Comparison of ENCODE assay signal across 11 mouse cellular contexts in the genomic region with DNA sequence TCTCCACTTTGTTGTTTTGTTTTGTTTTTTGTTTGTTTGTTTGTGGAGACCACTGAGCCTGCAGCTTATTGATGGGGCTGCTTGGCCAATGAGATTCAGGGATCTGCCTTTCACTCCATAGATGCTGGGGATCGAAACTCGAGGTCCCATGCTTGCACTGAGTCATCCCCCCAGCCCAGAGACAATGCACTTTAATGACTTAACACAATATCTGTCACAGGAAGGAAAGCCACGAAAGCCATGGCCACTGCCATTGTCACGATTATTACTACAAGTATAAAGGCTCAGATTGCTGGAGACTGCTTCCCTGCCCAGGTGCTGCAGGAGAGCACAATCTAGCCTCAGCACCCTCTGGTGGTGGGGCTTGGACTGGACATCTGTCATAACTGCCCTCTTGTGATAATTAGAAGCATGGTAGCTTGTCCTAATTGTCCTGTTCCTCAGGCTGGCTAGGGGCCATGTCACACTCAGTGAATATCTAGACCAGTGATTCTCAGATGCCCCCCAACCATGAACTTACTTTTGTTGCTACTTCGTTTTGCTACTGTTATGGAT. TPM values are rescaled to one million over a fixed set of nuclear protein-coding genes. Genes with fewer than 3 reads are reported as not detected.
DNase-seq lines count a peak whose midpoint lies in the region; ATAC-seq and TF ChIP-seq lines count a peak whose summit lies in the region.
"Had no signal": no experiment of that assay in that cellular context is flagged by ENCODE, and none has a peak within 500 bp of the region (broad histone marks: within the 10 kb centered on the region; RNA-seq: fewer than 3 reads in every experiment).

No protein-coding gene starts in this region.

- no peak for ATAC-seq in monocyte, adult 5-6 weeks (replicated peaks; ENCODE audit: insufficient number of reproducible peaks, low FRiP score, low TSS enrichment, poor library complexity, severe bottlenecking)
- no peak for ATAC-seq in erythroblast, adult 5-6 weeks (replicated peaks; ENCODE audit: low FRiP score, poor library complexity, severe bottlenecking)

- WGBS in thymus, adult 2 months, result 32% methylated on average over 5 of the region's 5 CpGs

- H3K27me3 ChIP-seq in thymus, adult 2 months (ENCODE audit: control insufficient read depth, insufficient read depth, low read length), result no peaks in the 10 kb centered on the region

- H3K4me3 ChIP-seq in thymus, adult 2 months (ENCODE audit: control insufficient read depth, insufficient read depth, low read length), result no peak overlapping the region
- H3K4me3 ChIP-seq: heart, embryonic 12.5 days had no signal

- H3K27ac ChIP-seq in thymus, adult 2 months (ENCODE audit: control insufficient read depth, insufficient read depth, low read length), result no peak overlapping the region

- H3K4me1 ChIP-seq in thymus, adult 2 months (replicated peaks; ENCODE audit: control insufficient read depth, insufficient read depth, low read length), result no peaks in the 10 kb centered on the region
- H3K4me1 ChIP-seq: heart, embryonic 12.5 days had no signal

- TF ChIP-seq POLR2A in thymus, adult 2 months (IDR thresholded peaks at IDR 0.05; ENCODE audit: control insufficient read depth, extremely low read depth, insufficient read depth, low read length, poor library complexity), result no peak

- DNase-seq in cerebellum, postnatal 14 days, result peak; percentile 48 to 58
- DNase-seq in cerebellum, adult 8-10 months, result no peak
- peak; percentile 65 for DNase-seq in kidney, adult 9 months
- DNase-seq in kidney, adult 11 months, result no peak
- DNase-seq in thymus, adult 2 months, result peak; percentile 7
- no peak for DNase-seq in thymus, postnatal 25 days
- DNase-seq: right cerebral cortex, postnatal 14 days had no signal

- no peak for TF ChIP-seq CTCF in thymus, adult 2 months (IDR thresholded peaks at IDR 0.05; ENCODE audit: borderline replicate concordance, control insufficient read depth, extremely low read depth, insufficient read depth, low read length, poor library complexity)

- no peaks in the 10 kb centered on the region for H3K36me3 ChIP-seq in thymus, adult 2 months (ENCODE audit: control insufficient read depth, insufficient read depth, low read length)
- H3K36me3 ChIP-seq: G1E; heart, embryonic 12.5 days had no signal

RNA-seq across cellular contexts. Expression of a gene that starts 17.2 kb away (rescaled TPM):
- 0.26 TPM in 2 replicates for polyA plus RNA-seq in thymus, adult 2 months (2012; rRNA removed)
- total RNA-seq in monocyte, adult 5-6 weeks (2017), result not detected in 3 replicates
- not detected in 2 replicates for total RNA-seq in erythroblast, adult 5-6 weeks (2015; ENCODE audit: low replicate concordance)
- total RNA-seq in erythroblast, adult 5-6 weeks (2017; ENCODE audit: low replicate concordance), result not detected in 2 replicates
- polyA plus RNA-seq: G1E had no signal

RNA-seq across cellular contexts. Expression of a gene that starts 52.7 kb away (rescaled TPM):
- polyA plus RNA-seq in thymus, adult 2 months (2012; rRNA removed), result 72.3 and 76.7 TPM in 2 replicates
- total RNA-seq in monocyte, adult 5-6 weeks (2017), result 37.0 to 58.8 TPM (median 41.2 TPM) in 3 replicates
- 29.7 and 35.0 TPM in 2 replicates for total RNA-seq in erythroblast, adult 5-6 weeks (2015; ENCODE audit: low replicate concordance)
- total RNA-seq in erythroblast, adult 5-6 weeks (2017; ENCODE audit: low replicate concordance), result 18.0 and 40.7 TPM in 2 replicates

RNA-seq across cellular contexts. Expression of a gene that starts 52.8 kb away (rescaled TPM):
- 15.1 and 18.7 TPM in 2 replicates for polyA plus RNA-seq in thymus, adult 2 months (2012; rRNA removed)
- total RNA-seq in monocyte, adult 5-6 weeks (2017), result 26.0 to 39.2 TPM (median 27.4 TPM) in 3 replicates
- 5.6 and 7.1 TPM in 2 replicates for total RNA-seq in erythroblast, adult 5-6 weeks (2015; ENCODE audit: low replicate concordance)
- 9.2 and 9.8 TPM in 2 replicates for total RNA-seq in erythroblast, adult 5-6 weeks (2017; ENCODE audit: low replicate concordance)

RNA-seq across cellular contexts. Expression of a gene that starts 58.5 kb away (rescaled TPM):
- 14.2 and 15.5 TPM in 2 replicates for polyA plus RNA-seq in thymus, adult 2 months (2012; rRNA removed)
- total RNA-seq in monocyte, adult 5-6 weeks (2017), result 0.95 to 1.1 TPM in 2 of 3 replicates, not detected in the other
- total RNA-seq in erythroblast, adult 5-6 weeks (2015; ENCODE audit: low replicate concordance), result 1.3 TPM in 1 of 2 replicates, not detected in the other
- total RNA-seq in erythroblast, adult 5-6 weeks (2017; ENCODE audit: low replicate concordance), result not detected in 2 replicates
- total RNA-seq: G1E had no signal
- polyA plus RNA-seq: G1E had no signal

Comparison
In these comparisons a context has a peak if more than half of its experiments do, and no peak if none do; other contexts are left out.
1. DNase-seq: peak in cerebellum, postnatal 14 days (2 of 2), kidney, adult 9 months (single experiment) and thymus, adult 2 months (single experiment); none in cerebellum, adult 8-10 months (single experiment), kidney, adult 11 months (single experiment) and thymus, postnatal 25 days (single experiment).